ENCODE assay signal across 8 mouse cellular contexts in the genomic region with DNA sequence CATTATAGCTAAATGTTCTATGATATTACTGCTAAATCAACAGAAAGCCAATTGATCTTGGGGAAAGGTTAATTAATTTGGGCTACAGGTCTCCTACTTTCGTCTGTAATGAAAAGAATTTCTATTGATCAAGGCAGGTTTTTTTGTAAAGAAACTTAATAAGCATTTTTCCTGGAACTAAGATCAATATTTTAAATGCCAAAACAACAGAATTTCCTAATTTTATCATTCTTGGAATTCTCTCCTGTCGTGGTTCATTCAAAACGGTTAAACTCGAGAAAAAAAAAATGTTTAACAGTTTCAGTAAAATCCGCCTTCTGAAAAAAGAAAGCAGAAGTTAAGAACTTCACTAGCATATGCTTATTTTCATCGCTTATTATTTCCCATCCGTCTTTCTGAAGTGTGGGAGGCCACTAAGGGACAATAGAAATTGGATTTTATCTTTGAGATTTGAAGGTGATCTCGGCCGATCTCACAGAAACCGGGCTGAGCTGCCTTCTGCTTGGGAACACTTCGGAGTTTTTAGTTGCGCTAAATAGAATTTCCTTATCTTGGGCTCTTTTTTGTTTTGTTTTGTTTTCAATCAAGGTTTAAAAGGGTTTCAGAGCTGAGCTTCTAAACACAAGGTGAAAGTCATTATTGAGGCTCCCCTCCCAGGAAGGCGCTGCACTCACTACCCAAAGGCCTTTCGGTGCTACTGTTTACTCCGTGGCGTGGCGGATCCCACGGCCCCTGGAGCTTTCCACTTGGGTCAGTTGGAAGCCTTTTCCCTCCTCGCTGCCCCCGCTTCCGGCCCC. TPM values are rescaled to one million over a fixed set of nuclear protein-coding genes. Genes with fewer than 3 reads are reported as not detected.
A peak's percentile ranks its signal among the peaks of the same experiment; 100 is the strongest.
DNase-seq lines count a peak whose midpoint lies in the region; ATAC-seq and TF ChIP-seq lines count a peak whose summit lies in the region.
"Had no signal": no experiment of that assay in that cellular context is flagged by ENCODE, and none has a peak within 500 bp of the region (broad histone marks: within the 10 kb centered on the region; RNA-seq: fewer than 3 reads in every experiment).

No protein-coding gene starts in this region.

- H3K4me2 ChIP-seq in midbrain, postnatal 0 days (ENCODE audit: low read depth, low read length, poor library complexity, severe bottlenecking): no peak overlapping the region
- peak overlapping the region; percentile 42 for H3K4me2 ChIP-seq in forebrain, embryonic 14.5 days (ENCODE audit: low read length)
- peak overlapping the region; percentile 45 for H3K4me2 ChIP-seq in liver, embryonic 12.5 days
- peak overlapping the region; percentile 69 for H3K4me2 ChIP-seq in stomach, postnatal 0 days (replicated peaks; ENCODE audit: low read depth)

- H3K4me1 ChIP-seq in midbrain, embryonic 10.5 days: peaks cover 72% of the 10 kb centered on the region
- H3K4me1 ChIP-seq in midbrain, postnatal 0 days (ENCODE audit: insufficient read depth, low read length): no peaks in the 10 kb centered on the region
- peaks cover 8% of the 10 kb centered on the region for H3K4me1 ChIP-seq in forebrain, embryonic 14.5 days (ENCODE audit: control insufficient read depth, insufficient read depth, low read length)
- H3K4me1 ChIP-seq in liver, embryonic 12.5 days: peaks cover 7% of the 10 kb centered on the region
- H3K4me1 ChIP-seq in stomach, postnatal 0 days (replicated peaks; ENCODE audit: control insufficient read depth, insufficient read depth): no peaks in the 10 kb centered on the region

- no peak for TF ChIP-seq EP300 in stomach, postnatal 0 days (optimal IDR thresholded peaks at IDR 0.05)

- H3K9me3 ChIP-seq in midbrain, embryonic 10.5 days (replicated peaks): no peaks in the 10 kb centered on the region
- H3K9me3 ChIP-seq in midbrain, postnatal 0 days (ENCODE audit: low read length): no peaks in the 10 kb centered on the region
- H3K9me3 ChIP-seq in forebrain, embryonic 14.5 days (replicated peaks; ENCODE audit: control insufficient read depth, low read length): no peaks in the 10 kb centered on the region
- H3K9me3 ChIP-seq in liver, embryonic 12.5 days (replicated peaks): no peaks in the 10 kb centered on the region
- H3K9me3 ChIP-seq in stomach, postnatal 0 days (ENCODE audit: control insufficient read depth, low read length): no peaks in the 10 kb centered on the region

- TF ChIP-seq CTCF in midbrain, postnatal 0 days (IDR thresholded peaks at IDR 0.05): no peak
- no peak for TF ChIP-seq CTCF in stomach, postnatal 0 days (IDR thresholded peaks at IDR 0.05; ENCODE audit: low read depth)

- WGBS in midbrain, embryonic 10.5 days: under 1% methylated on average over 21 of the region's 21 CpGs
- 2% methylated on average over 21 of the region's 21 CpGs for whole genome bisulfite sequencing in midbrain, postnatal 0 days
- WGBS in forebrain, embryonic 14.5 days: under 1% methylated on average over 21 of the region's 21 CpGs
- 2% methylated on average over 21 of the region's 21 CpGs for WGBS in liver, embryonic 12.5 days (ENCODE audit: insufficient replicate concordance)
- WGBS in stomach, postnatal 0 days: 2% methylated on average over 21 of the region's 21 CpGs

- H3K27ac ChIP-seq in midbrain, embryonic 10.5 days (replicated peaks): peak overlapping the region; percentile 90
- H3K27ac ChIP-seq in midbrain, postnatal 0 days (ENCODE audit: low read depth, low read length): no peak overlapping the region
- H3K27ac ChIP-seq in forebrain, embryonic 14.5 days (ENCODE audit: low read depth, low read length): no peak overlapping the region
- no peak overlapping the region for H3K27ac ChIP-seq in liver, embryonic 12.5 days
- H3K27ac ChIP-seq in stomach, postnatal 0 days (replicated peaks): peak overlapping the region; percentile 92

- peaks cover 100% of the 10 kb centered on the region for H3K27me3 ChIP-seq in midbrain, embryonic 10.5 days (ENCODE audit: low read depth, poor library complexity, severe bottlenecking)
- H3K27me3 ChIP-seq in midbrain, postnatal 0 days (ENCODE audit: insufficient read depth, low read length): peaks cover 76% of the 10 kb centered on the region
- peaks cover 86% of the 10 kb centered on the region for H3K27me3 ChIP-seq in forebrain, embryonic 14.5 days (replicated peaks; ENCODE audit: control insufficient read depth, insufficient read depth, low read length)
- H3K27me3 ChIP-seq in liver, embryonic 12.5 days (replicated peaks): peaks cover 91% of the 10 kb centered on the region
- H3K27me3 ChIP-seq in stomach, postnatal 0 days (ENCODE audit: control insufficient read depth, insufficient read depth, low read length): peaks cover 8% of the 10 kb centered on the region; the same call in 1 of the 2 replicates

- H3K36me3 ChIP-seq in midbrain, embryonic 10.5 days: no peaks in the 10 kb centered on the region; the same call in none of the 2 replicates
- no peaks in the 10 kb centered on the region for H3K36me3 ChIP-seq in midbrain, postnatal 0 days (ENCODE audit: insufficient read depth, low read length)
- H3K36me3 ChIP-seq in forebrain, embryonic 14.5 days (ENCODE audit: control insufficient read depth, insufficient read depth, low read length): no peaks in the 10 kb centered on the region
- H3K36me3 ChIP-seq in liver, embryonic 12.5 days: no peaks in the 10 kb centered on the region
- H3K36me3 ChIP-seq in stomach, postnatal 0 days (ENCODE audit: control insufficient read depth, insufficient read depth, low read length): no peaks in the 10 kb centered on the region; the same call in 1 of the 2 replicates

- ATAC-seq in midbrain, postnatal 0 days (ENCODE audit: low FRiP score): no peak
- ATAC-seq in forebrain, embryonic 14.5 days: no peak
- no peak for ATAC-seq in liver, embryonic 12.5 days
- no peak for ATAC-seq in stomach, postnatal 0 days (ENCODE audit: low FRiP score, low TSS enrichment)

- no peak for DNase-seq in midbrain, embryonic 10.5 days (ENCODE audit: low spot score)
- DNase-seq in midbrain, postnatal 0 days (ENCODE audit: low spot score): no peak
- peak; percentile 22 for DNase-seq in forebrain, embryonic 14.5 days (ENCODE audit: low spot score)
- DNase-seq in stomach, postnatal 0 days (ENCODE audit: low spot score): no peak
- no peak for DNase-seq in yolk sac, embryonic 10.5 days (ENCODE audit: low spot score)
- DNase-seq in urinary bladder, postnatal 25 days (ENCODE audit: low spot score): no peak

- no peak overlapping the region for H3K9ac ChIP-seq in midbrain, postnatal 0 days (replicated peaks; ENCODE audit: low read length, poor library complexity, severe bottlenecking)
- no peak overlapping the region for H3K9ac ChIP-seq in forebrain, embryonic 14.5 days (ENCODE audit: low read length)
- H3K9ac ChIP-seq in liver, embryonic 12.5 days: no peak overlapping the region
- peak overlapping the region; percentile 73 for H3K9ac ChIP-seq in stomach, postnatal 0 days (ENCODE audit: low read length)

- H3K4me3 ChIP-seq in midbrain, embryonic 10.5 days: peak overlapping the region; percentile 73
- no peak overlapping the region for H3K4me3 ChIP-seq in midbrain, postnatal 0 days (ENCODE audit: low read depth, low read length)
- H3K4me3 ChIP-seq in forebrain, embryonic 14.5 days (ENCODE audit: low read depth, low read length): peak overlapping the region; percentile 24
- H3K4me3 ChIP-seq in liver, embryonic 12.5 days: peak overlapping the region; percentile 34; the same call in 1 of the 2 replicates
- peak overlapping the region; percentile 44 for H3K4me3 ChIP-seq in stomach, postnatal 0 days (ENCODE audit: low read depth, low read length)

RNA-seq across cellular contexts. Expression of a gene that starts 8.7 kb away (rescaled TPM):
- polyA plus RNA-seq in midbrain, embryonic 10.5 days (2016; fragmentation: Nextera tagmentation; extraction: Ambion mirVana): 3.2 and 3.9 TPM in 2 replicates
- total RNA-seq in midbrain, postnatal 0 days (2014; rRNA removed): 2.1 and 2.2 TPM in 2 replicates
- 1.7 and 1.9 TPM in 2 replicates for polyA plus RNA-seq in midbrain, postnatal 0 days (2015; fragmentation: Nextera tagmentation; extraction: Ambion mirVana)
- 0.63 and 0.75 TPM in 2 replicates for polyA plus RNA-seq in forebrain, embryonic 14.5 days (2014; fragmentation: Nextera tagmentation; extraction: Ambion mirVana)
- 2.4 and 2.6 TPM in 2 replicates for polyA plus RNA-seq in liver, embryonic 12.5 days (2016; fragmentation: Nextera tagmentation; extraction: Ambion mirVana)
- polyA plus RNA-seq in stomach, postnatal 0 days (2015; fragmentation: Nextera tagmentation; extraction: Ambion mirVana): 16.1 and 28.9 TPM in 2 replicates
- total RNA-seq: adrenal gland, adult 2 months had no signal

RNA-seq across cellular contexts. Expression of a gene that starts 25.9 kb away (rescaled TPM):
- 2.1 and 2.3 TPM in 2 replicates for polyA plus RNA-seq in midbrain, embryonic 10.5 days (2016; fragmentation: Nextera tagmentation; extraction: Ambion mirVana)
- total RNA-seq in midbrain, postnatal 0 days (2014; rRNA removed): 2.2 and 2.7 TPM in 2 replicates
- 0.90 and 0.91 TPM in 2 replicates for polyA plus RNA-seq in midbrain, postnatal 0 days (2015; fragmentation: Nextera tagmentation; extraction: Ambion mirVana)
- polyA plus RNA-seq in forebrain, embryonic 14.5 days (2014; fragmentation: Nextera tagmentation; extraction: Ambion mirVana): 0.24 and 0.61 TPM in 2 replicates
- 0.08 and 0.11 TPM in 2 replicates for polyA plus RNA-seq in liver, embryonic 12.5 days (2016; fragmentation: Nextera tagmentation; extraction: Ambion mirVana)
- polyA plus RNA-seq in stomach, postnatal 0 days (2015; fragmentation: Nextera tagmentation; extraction: Ambion mirVana): 3.3 and 3.5 TPM in 2 replicates
- total RNA-seq: adrenal gland, adult 2 months had no signal
- polyA plus RNA-seq: adrenal gland, adult 2 months had no signal

Comparison
In these comparisons a context has a peak if more than half of its experiments do, and no peak if none do; other contexts are left out.
1. H3K27ac ChIP-seq: peak in midbrain, embryonic 10.5 days (single experiment) and stomach, postnatal 0 days (single experiment); none in midbrain, postnatal 0 days (single experiment), forebrain, embryonic 14.5 days (single experiment) and liver, embryonic 12.5 days (single experiment).